Mouse (Mus musculus) G1E (cell line): ENCODE data around the gene Nudcd3.

ENCODE experiments used
- CTCF ChIP-seq: IDR thresholded peaks from 2 replicates; pipeline ENCODE4 v1.5.1; 2012; ENCODE audit warnings: low read depth, low read length, inconsistent platforms, mixed read lengths
- GATA1 ChIP-seq: IDR thresholded peaks from 2 replicates; pipeline ENCODE4 v1.6.1; 2012; ENCODE audit warnings: borderline replicate concordance, low read length, inconsistent platforms, mixed read lengths
- GATA2 ChIP-seq: IDR thresholded peaks from 2 replicates; pipeline ENCODE4 v1.6.1; 2012; ENCODE audit warnings: low read depth, low read length, inconsistent platforms, borderline replicate concordance
- TAL1 ChIP-seq: conservative IDR thresholded peaks from 2 replicates; pipeline ENCODE4 v1.6.1; 2012; ENCODE audit warnings: low read depth, low read length, inconsistent platforms, mixed read lengths

DNA sequence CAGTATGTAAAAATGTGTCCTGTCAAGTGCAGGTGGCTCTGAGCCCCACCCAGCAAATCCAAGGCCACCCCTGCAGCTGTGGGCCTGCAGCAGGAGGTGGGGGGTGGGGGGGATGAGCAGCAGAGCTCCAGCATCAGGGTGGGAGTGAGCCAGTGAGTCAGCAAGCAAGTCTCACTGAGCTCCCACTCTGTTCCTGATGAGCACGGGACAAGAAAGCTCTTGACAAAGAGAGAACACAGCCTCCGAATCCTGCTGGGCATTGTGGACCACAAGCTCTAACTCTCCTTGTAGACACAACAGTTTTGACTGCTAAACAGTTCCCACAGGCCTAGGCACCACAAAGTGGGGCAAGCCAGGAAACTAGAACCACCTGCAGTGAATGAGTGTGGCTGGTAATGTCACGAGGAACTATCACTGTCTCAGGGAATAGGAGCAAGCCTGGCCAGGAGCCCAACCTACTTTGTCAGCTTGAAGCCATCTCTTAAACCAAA, 46.0 kb downstream of the Nudcd3 start:
- TF ChIP-seq CTCF (no peak), GATA1 (no peak), TAL1 (no peak), GATA2 (no peak)
